Mouse (Mus musculus) frontal cortex, postnatal 10 days (tissue): ENCODE data around the gene Nsdhl.
A peak's percentile ranks its signal among the peaks of the same experiment; 100 is the strongest.

ENCODE experiments used
- DNase-seq, 2 experiments: peaks; one replicate each; pipeline ENCODE4 v3.0.0; 2022; ENCODE audit warnings: low spot score in 2 of 2, mixed read lengths in 1 of 2

Nsdhl gene

DNA sequence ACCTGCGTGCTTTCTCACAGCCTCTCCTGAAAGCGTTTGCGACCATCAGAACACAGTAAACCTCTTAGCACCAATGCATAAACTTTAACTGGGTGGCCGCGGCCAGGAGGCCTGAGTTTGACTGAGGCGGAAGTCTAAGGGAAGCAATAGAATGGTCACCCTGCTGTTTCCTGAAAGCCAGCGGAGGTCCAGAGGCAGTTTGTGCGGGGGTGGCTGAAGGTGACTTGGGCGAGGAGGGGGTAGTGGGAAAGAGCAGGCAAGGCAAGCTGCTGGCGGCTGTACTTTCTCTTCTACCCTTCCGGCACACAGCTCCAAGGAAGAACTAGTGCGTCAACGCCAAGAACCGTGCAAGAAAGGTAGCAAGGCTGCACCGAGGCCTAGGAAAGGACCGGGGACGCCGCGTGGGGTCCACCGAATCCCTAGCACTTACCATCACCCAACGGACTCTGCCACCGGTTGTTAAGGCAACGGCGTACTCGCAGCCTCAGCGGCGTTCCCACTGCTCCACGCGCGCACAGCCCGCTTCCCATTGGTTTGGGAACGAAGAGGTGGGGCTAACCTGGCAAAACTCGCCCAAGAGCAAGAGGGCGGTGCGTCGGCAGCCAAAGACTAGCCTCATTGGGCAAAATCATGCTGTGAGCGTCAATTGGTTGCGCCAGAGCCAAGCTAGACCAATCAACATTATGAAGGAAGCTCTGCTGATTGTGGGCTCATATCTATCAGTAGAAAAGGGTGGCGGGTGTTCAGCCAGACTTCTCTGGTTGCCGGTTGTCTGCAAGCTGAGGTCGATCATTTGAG is at the start of gene Nsdhl, which contains the start of gene Cetn2:
Gene Nsdhl (plus strand): TSS at position 674 of the 798 bp plus-strand sequence.
Gene Cetn2 (minus strand): TSS at position 528 of the 798 bp plus-strand sequence.
- DNase-seq = peak; percentile 86

DNA sequence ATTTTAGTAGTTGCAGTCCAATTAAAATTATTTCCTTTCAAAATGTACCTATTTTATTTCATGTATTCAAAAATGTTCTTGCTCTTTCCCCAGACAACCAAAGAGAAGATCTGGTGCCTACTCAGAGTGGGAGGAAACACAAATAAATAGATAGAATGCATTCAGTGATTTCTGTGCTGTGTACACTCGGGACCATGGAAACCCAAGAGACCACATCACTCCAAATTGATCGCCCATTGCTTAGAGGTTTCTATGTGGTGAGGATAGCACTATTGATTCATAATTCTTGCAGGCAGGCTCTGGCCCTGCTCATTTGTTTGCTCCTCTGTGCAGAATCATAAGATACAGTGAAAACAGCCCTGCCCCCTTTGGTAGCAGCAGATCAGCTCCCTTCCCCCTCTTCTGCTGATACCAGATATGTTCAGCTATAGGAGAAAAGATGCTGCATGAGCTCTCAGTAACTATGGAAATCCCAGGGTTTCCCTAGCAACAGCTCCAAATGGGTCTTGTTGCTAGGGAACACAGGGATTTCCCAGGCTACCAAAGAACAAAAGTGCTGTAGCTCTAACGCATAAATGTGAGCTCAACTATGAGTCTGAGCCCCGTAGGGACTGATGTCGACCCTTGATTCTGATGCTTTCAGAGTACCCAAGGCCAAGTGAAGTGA is 22.8 kb upstream of the Nsdhl start:
- DNase-seq = peak; percentile 23 to 50

DNA sequence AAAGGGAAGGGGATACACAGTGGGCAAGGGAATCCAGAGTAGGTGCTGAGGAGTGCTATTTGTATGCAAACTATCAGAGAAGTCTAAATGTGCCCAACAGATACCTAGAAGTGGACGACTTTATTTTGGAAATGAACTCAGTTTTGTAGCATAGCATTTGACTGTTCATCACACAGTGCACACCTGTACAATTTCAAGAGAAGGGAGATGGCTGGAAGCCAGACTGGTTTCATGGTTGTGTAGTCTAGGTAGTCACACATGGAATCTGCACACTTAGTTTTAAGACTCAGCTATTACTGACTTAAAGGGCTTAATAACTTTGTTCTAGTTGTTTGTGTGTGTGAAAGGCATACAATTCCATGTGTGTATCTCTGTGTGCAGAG is 22.3 kb upstream of the Nsdhl start:
- no peak for DNase-seq

DNA sequence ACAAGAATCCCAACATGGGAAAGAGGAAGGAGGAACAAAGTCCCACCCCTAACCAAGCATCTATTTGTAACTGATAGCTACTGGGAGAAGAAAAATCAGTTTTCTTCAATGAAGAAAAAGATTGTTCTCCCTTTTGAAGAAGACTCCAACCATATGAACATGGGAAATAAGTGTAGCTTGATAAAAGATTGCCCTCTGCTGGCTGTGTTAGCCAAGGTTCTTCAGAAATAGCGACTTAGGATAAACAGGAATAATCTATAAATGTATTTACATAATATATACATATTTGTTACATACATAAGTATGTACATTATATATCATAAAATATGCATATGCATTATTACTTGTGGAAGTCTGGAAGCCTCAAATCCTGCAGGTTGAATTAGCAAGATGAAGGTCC is 15.8 kb upstream of the Nsdhl start:
- DNase-seq = no peak

DNA sequence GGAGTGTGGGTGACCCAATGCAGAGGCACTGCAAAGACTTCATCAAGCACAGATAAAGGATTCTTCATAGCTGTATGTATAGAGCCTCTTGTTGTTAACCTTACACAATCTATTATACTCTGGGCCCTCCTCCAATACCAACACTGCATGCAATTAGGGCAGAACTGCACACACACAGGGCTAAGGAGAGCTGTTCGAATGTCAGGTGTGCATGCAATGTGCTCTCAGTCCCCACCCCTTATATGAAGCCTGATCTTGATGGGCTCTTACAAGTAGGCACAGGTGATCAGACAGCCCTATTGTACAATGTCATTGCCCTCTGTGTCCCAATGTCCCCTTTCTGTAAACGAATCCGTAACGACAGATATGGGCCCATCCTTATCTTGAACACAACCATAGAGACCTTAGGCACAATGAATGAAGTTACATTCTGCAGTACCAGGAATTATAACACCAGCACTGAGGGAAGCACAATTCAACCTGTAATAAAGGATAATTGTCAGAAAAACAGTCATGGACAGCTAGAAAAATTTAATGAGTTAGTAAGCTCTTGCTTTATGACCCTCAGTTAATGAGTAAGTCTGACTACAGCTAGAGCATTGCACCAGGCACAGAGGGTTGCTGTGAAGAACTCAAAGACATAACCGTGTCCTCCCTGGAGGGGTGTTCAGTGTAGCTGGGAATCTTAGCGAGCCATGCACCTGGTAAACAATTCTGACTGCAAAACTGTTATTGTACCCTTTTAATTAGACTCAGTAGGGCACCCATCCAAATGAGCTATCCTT is 10.5 kb upstream of the Nsdhl start:
- DNase-seq = no peak

DNA sequence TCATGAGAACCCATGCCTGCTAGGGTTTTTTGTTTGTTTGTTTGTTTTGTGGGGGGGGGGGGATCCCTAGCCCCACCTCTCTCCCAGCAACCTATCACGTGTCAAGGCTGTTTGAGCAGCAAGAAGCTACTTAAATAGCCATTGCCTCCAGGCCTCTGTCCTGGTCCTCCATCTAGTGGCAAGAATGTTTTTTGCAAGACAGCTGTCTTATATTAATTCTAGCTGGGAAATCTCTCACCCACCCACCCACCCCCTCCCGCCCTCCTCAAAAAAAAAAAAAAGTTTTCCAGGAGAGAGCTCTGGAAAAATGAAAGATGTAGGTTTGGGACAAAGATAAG is 10.0 kb upstream of the Nsdhl start:
- peak in 1 of 2 experiments; percentile 14 for DNase-seq

DNA sequence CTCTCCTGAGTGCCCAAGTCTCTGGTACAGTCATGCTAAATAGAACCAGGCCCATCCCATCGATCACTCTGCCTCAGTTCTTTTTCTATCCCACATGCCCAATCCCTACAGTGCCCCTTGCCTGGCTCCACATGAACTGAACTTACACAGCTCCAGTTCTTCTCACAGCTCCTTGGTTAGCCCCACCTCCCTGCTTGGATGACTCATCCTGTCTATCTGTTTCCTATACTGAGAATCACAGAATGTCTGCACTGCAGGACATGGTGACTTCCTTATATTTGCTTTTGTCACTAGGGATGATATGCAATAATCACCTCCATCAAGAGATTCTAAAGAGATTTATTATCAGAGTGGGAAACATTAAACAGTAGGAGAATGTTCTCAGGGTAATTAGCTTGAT is 6.7 kb upstream of the Nsdhl start:
- DNase-seq = no peak

DNA sequence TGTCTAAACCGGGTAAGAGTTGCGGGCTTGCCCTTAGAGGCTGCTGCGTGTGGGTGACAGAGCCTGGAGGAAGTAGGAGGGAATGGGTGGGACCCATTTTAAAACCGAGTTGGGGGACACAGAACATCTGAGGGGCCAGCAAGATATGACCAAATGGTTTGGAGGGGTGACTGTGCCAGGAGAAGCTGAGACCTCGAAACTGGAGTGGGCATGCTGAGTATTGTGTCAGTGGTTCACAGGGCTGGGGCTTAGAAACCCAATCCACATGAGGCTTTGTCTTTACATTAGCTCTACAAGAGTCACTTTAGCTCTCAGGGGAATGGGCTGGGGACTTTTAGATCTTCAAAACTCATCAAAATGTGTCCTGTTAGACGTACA is 314 bp downstream of the Nsdhl start:
- no peak for DNase-seq

DNA sequence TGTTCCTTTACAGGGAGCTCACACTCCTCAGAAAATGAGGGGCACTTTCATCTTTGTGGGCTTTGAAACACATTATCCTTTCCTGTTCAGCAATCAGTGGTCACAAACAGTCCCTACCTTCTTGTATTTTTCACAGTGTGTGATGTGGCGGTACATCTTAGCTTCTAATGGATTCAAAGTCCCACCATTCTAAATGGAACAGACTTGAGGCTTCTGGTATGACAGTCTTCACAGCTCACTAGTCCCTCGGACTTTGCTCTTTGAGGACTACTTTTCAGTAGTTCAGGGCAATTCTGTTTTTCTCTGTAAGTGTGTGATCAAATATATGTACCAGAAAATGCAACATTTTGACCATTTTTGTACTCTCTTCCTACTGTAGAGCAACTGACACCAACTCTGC is 3.0 kb downstream of the Nsdhl start:
- DNase-seq = no peak

DNA sequence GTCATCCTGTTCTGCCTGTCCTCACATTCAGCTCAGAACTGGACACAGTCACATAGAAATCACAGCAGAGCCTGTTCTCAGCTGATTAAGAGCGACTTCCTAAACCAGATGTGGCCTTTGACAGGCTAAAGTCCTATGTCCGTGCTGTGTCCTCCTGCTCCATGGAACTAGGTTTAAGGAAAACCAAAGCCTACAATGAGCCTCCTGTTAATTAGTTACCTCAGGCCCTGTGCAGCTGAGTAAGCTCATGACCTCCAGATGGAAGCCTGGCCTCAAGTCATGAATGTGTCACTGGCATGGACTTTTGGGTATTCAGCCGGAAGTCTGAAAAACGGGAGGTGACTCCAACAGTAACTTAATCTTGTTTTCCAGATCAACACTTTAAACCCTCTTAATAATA is 35.1 kb downstream of the Nsdhl start:
- no peak for DNase-seq

DNA sequence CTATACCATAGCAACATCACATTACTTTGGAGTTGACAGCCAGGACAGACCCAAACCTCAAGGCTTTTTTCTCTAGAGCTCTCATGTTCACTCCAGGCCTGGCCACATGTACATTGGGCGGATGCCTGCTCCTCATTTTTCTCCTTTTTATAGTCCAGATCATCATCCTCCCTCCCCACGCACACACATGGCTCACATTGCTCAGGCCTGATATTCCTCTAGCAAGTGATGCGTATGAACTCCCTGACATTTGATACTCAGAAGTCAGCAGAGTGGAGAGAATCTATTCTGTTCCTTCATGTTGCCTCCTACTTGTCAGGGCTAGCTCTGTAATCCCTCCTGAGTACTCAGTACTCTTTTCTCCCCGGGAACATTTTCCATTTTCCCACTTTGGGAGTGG is 38.1 kb downstream of the Nsdhl start:
- no peak for DNase-seq

DNA sequence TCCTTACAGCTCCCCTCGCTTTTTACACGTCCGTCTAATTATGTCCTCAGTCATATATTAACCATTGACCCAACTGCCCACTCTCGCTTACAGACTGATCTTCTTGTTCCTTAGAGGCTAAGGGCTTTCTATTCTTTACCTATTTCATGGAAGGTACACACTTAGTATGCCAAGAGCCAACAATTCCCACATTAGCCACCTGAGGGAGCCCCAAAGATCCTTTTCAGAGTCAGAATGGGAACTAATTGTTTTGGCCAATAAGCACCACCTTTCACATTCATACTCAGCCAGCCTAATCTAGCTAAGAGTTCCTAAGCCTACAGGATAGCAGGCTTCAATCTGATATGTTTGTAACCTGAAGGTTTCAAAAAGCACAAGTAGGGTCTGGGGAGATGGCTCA is 42.1 kb downstream of the Nsdhl start:
- DNase-seq = no peak

DNA sequence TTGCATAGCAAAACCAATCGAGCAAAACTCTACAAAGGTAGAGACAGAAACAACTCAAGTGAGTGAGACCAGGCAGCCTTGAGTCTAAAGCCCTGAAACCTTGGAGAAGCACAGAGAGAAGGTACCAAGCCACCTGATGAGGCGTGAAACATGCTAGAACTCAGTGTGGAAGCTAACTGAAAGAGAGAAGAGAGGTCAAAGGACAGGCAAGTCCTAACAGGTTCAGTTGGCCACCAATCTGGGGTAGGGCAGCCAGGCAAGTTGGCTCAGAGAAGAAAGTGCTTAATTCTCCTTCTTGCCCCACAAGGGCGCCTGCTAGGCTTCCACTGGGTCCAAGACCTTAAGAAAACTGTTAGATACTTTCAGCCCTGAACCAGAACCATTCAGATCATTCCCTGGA is 43.2 kb downstream of the Nsdhl start:
- DNase-seq = no peak

DNA sequence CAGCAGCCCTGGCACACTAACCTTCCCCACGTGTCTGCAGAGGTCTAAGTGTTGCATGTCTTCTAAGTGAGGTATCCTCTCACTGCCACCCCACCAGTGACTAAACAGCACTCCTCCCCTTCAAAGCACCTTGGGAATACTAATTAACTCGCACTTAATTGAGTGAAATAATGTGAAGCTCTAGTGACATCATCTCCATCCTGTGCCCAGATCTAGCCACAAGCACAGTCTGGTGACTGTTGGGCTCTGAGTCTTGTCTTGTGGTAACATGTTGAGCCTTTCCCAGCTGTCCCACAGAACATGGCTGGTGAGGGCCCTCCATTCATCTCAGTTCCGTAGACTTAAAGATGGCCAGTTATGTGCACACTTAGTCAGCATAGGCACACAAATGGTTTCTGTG is 44.4 kb downstream of the Nsdhl start:
- DNase-seq = no peak

DNA sequence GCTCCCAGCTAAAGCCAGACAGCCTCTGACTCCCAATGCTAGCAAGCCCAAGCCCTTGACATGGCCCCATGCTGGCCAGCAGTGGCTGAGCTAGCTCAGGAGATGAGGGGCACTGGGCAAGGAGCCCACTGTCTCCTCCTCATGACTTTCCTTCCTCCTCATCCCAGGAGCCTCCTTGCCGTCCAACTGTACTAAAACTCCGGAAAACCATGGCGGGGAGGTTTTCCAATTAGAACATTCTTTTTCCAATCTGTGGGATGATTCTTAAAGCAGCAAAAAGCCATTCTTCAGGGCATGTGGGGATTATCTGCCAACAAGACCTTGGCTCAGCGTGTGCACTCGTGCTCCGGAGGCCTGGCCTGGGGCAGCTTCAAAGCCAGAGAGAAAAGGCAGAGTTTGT is 64.5 kb downstream of the Nsdhl start:
- no peak for DNase-seq

DNA sequence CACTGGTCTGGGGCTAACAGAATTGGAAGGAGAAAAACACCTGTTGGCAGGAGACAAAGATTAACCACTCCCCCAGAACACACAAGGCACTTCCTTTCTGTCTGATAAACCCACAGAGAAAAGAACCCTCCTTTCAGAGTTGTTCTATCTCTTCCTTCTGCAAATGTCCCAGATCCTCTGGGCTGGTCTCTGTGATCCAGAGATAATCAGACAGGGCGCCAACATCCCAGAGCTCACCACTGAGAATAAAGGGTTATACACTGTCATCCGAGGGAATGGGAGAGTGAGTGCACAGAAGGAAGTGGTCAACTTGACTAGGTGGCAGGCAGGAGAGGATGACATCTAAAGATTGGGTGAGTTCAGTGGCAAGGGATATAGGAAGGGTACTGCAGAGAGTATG is 67.2 kb downstream of the Nsdhl start:
- no peak for DNase-seq

DNA sequence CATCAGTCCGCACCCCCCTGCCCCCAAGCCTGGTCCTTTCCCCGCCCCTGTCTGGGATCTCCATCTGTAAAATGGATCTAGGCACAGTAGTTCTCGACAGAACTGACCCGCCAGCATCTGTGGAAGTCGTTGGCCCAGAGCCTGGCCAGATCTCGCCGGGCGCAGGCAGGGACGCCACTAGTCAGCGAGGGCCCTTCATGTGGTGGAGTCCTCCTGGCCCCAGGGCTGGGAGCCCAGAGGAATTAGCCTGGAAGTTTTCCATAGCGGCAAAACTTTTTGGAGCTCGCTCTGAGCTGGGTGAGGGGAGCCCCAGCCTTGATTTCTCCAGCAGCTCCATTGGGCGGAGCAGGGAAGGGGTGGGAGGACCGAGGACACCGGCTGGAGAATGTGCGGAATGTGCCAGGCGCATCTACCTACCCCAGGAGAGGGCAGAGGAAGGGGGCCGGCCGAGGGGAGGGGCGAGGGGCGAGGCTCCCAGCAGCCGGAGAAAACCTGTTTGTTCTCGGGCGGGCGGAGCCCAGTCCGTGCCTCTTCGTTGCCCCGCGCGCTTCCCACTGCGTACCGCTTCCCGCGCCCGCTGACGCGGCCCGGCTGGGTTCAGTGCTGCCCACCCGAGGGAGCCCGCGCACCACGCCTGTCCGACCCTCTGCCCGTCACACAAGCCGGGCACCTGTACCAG is 68.6 kb downstream of the Nsdhl start, which contains the start of gene Zfp185:
Gene Zfp185 (plus strand): TSS at position 499 of the 679 bp plus-strand sequence.
- peak in 1 of 2 experiments; percentile 8 for DNase-seq

DNA sequence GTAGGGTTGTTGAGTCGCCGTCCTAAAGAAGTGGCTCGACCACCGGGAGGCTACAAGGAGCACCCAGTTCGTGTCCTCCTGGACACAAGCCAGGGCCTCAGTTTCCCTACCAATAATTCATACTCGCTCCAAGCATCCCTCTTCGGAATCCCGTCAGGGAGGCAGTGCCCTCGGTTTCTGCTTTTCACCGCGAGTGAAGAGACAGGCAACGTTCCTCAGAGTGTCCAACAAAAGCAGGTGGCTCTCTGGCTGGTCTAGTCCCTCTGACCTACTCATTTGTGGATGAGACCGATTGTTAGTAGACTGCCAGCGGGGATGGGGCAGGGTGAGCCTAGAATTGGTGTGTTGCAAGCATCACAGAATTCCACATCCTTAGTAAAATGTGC is 69.2 kb downstream of the Nsdhl start:
- DNase-seq = no peak

DNA sequence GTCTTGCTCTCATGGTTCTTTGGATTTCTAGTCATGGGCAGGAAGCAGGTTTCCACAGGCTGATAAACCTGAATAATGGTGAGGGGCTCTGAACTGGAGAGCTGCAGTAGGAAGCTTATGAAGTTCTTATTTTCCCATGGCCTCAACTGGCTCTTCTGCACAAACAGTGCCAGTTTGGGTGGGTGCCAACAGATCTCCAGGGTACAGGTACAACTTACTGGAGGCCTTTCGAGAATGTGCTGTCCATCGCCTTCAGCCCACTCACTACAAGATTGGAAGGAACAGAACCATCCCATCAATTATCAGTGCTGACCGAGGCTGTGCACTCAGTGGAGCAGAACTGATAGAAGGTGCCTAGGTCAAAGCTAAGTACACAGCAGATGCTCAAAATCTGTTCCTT is 70.1 kb downstream of the Nsdhl start:
- no peak for DNase-seq

DNA sequence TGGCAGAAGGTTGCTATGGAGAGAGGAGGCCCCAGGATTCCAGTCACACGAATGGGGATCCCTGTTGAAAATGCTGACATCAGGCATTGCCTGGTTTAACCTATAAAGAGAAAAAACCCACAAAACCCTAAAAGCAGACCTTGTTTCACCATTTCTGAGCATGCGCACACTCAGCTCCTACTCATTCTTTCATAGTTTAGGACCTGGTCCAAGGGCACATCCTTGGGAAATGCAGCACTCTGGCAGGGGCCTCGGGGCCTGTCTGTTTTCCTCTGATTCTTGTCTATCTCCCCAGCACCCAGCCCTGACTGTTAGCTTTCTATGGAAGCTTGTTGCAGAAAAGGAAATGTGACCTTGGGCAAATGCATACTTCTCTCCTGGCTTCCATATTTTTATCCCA is 72.2 kb downstream of the Nsdhl start:
- no peak for DNase-seq

DNA sequence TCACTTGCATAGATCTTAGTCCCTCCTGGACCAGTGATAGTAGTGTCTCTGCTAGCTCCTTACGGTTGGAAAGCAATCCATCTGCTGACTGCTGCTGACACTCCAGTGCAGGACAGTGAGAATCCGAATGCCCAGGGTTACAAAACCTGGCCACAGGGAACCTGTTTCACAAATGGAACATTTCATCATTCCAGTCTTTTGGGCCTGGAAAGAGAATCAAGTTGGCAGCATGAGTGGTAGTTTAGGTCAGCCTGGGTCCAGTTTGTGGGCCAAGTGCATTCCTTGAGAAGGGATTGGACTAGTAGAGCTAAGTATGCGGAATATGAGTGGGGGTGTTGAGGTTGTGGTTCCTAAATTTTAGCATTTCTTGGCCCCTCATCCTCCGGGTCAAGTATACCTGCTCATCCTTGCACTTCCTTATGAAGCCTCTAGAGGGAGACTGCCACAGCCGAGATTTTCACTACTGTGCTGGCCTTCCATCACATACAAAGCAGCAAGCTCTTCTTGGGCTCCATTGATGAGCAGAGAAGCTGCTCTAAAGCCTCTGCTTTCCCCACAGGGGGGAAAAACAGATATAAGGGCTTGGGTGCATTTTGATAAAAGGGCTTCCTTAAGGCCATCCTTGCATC is 74.0 kb downstream of the Nsdhl start:
- no peak for DNase-seq

DNA sequence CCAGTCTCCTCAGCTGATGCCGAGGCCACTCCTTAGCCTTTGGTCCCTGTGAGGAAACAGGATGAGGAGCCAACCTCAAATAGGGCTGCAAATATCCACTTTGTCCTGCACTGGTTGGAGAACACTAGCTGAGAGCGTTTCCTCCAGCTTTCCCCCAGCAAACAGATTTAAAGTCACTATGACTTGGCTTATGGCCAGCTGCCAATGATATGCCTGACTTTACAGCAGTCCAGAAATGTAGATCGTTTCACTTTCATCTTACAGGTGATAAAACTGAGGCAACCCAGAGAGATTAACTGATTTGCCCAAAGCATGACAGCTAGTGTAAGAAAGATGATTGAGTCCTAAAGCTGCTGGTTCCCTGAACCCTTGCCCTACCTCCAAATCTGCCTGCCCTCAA is 77.2 kb downstream of the Nsdhl start:
- DNase-seq = no peak
